In the genomic region with DNA sequence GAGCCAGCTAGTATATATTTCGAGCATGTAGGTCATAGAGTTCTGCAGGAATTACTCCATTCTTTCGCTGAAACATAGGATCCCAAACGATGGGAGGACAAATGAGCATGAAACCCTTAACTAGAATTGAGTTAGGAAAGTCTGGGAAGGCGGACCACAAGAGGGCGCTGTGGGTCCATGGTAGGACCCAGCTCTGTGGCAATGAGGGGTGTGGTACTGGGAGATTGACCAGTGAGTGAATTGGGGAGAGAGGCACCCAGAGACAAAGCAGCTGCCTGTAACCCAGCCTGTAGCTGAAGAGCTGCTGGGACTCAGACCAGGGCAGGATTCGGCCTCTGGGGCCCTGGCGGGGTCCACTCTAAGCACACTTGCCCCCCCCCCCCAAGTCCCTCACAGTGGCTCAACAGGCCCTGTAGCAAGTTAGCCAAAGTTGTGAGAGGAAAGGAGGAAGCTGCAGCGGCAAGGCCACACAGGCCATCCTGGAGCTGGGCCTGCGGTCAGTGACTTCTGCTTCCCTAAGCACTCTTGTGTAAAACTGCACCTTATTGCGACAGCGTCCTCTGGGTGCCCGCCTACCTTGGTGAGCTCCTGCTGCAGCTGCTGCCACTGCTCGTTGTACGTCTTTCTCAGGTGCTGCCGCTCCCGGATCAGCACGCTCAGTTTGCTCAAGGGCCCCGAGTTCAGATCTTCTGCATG, we compare ENCODE assay signal across 8 mouse cellular contexts. TPM values are rescaled to one million over a fixed set of nuclear protein-coding genes. Genes with fewer than 3 reads are reported as not detected.
DNase-seq lines count a peak whose midpoint lies in the region; ATAC-seq lines count a peak whose summit lies in the region.

No protein-coding gene starts in this region.

- peak; percentile 84 to 85 for ATAC-seq in hematopoietic stem cell, adult 5-6 weeks (replicated peaks in 1 of 2; ENCODE audit: insufficient read depth in 1 of 2, low FRiP score in 2 of 2, low TSS enrichment in 1 of 2, low read depth in 1 of 2, poor library complexity in 2 of 2, severe bottlenecking in 2 of 2)

- DNase-seq in MEL-GATA-1-ER (ENCODE audit: extremely low read depth, low read depth), result peak; percentile 72
- DNase-seq in cerebellum, adult 8-10 months, result peak; percentile 88
- peak; percentile 94 for DNase-seq in forelimb bud, embryonic 11.5 days (ENCODE audit: low read depth, low spot score)
- peak; percentile 90 for DNase-seq in layer of hippocampus, adult 9-10 months (ENCODE audit: low spot score)
- peak; percentile 97 for DNase-seq in lung, postnatal 14 days
- DNase-seq in retina, adult 2 months (ENCODE audit: low read depth, low spot score), result peak; percentile 67
- peak; percentile 88 for DNase-seq in thymus, postnatal 25 days

RNA-seq across cellular contexts. Expression of a gene that starts 1.4 kb away (rescaled TPM):
- total RNA-seq in hematopoietic stem cell, adult 5-6 weeks (2017), result 52.5 and 84.0 TPM in 2 replicates

RNA-seq across cellular contexts. Expression of a gene that starts 15.2 kb away (rescaled TPM):
- total RNA-seq in hematopoietic stem cell, adult 5-6 weeks (2017), result 61.0 and 65.0 TPM in 2 replicates

RNA-seq across cellular contexts. Expression of a gene that starts 18.9 kb away (rescaled TPM):
- 11.7 and 14.1 TPM in 2 replicates for total RNA-seq in hematopoietic stem cell, adult 5-6 weeks (2017)

RNA-seq across cellular contexts. Expression of a gene that starts 43.5 kb away (rescaled TPM):
- total RNA-seq in hematopoietic stem cell, adult 5-6 weeks (2017), result 23.5 and 29.5 TPM in 2 replicates

RNA-seq across cellular contexts. Expression of a gene that starts 45.6 kb away (rescaled TPM):
- total RNA-seq in hematopoietic stem cell, adult 5-6 weeks (2017), result 14.4 and 24.5 TPM in 2 replicates

Comparison
In these comparisons a context has a peak if more than half of its experiments do, and no peak if none do; other contexts are left out.
1. Peak in every context shown above with its lines: DNase-seq and ATAC-seq.